In genomic region chr2:58486441-58487278, GRCm38 (mm10) we compare ENCODE assay signal across 12 mouse cellular contexts. TPM values are rescaled to one million over a fixed set of nuclear protein-coding genes. Genes with fewer than 3 reads are reported as not detected.
DNase-seq lines count a peak whose midpoint lies in the region; ATAC-seq and TF ChIP-seq lines count a peak whose summit lies in the region.
"Had no signal": no experiment of that assay in that cellular context is flagged by ENCODE, and none has a peak within 500 bp of the region (broad histone marks: within the 10 kb centered on the region; RNA-seq: fewer than 3 reads in every experiment).

No protein-coding gene starts in this region.

- peak overlapping the region; percentile 56; the same call in 1 of the 2 replicates for H3K27ac ChIP-seq in heart, embryonic 10.5 days
- peak overlapping the region; percentile 59; the same call in 1 of the 2 replicates for H3K27ac ChIP-seq in neural tube, embryonic 13.5 days (replicated peaks)
- no peak overlapping the region for H3K27ac ChIP-seq in limb, embryonic 14.5 days (replicated peaks; ENCODE audit: low read depth, low read length)
- H3K27ac ChIP-seq in stomach, postnatal 0 days (replicated peaks) = peak overlapping the region; percentile 81

- peak; percentile 26; the same call in 1 of the 2 replicates for ATAC-seq in neural tube, embryonic 13.5 days (ENCODE audit: low read depth)
- ATAC-seq in limb, embryonic 14.5 days (ENCODE audit: low FRiP score, low read depth) = no peak
- no peak for ATAC-seq in stomach, postnatal 0 days (ENCODE audit: low FRiP score, low TSS enrichment)
- ATAC-seq: liver, postnatal 0 days had no signal

- WGBS in heart, embryonic 10.5 days = 70% methylated on average over 14 of the region's 14 CpGs
- 65% methylated on average over 14 of the region's 14 CpGs for WGBS in neural tube, embryonic 13.5 days
- 28% methylated on average over 14 of the region's 14 CpGs for WGBS in limb, embryonic 14.5 days
- WGBS in stomach, postnatal 0 days = 44% methylated on average over 14 of the region's 14 CpGs

- no peak overlapping the region for H3K4me2 ChIP-seq in neural tube, embryonic 13.5 days
- H3K4me2 ChIP-seq in limb, embryonic 14.5 days (replicated peaks; ENCODE audit: low read depth, low read length, severe bottlenecking) = no peak overlapping the region
- no peak overlapping the region for H3K4me2 ChIP-seq in stomach, postnatal 0 days (replicated peaks; ENCODE audit: low read depth)

- TF ChIP-seq POLR2A in limb, embryonic 14.5 days (IDR thresholded peaks at IDR 0.05; ENCODE audit: borderline replicate concordance, extremely low read depth, insufficient read depth, insufficient read length) = no peak

- no peak overlapping the region for H3K4me3 ChIP-seq in heart, embryonic 10.5 days
- no peak overlapping the region for H3K4me3 ChIP-seq in neural tube, embryonic 13.5 days
- no peak overlapping the region for H3K4me3 ChIP-seq in limb, embryonic 14.5 days (replicated peaks; ENCODE audit: low read length)
- no peak overlapping the region for H3K4me3 ChIP-seq in stomach, postnatal 0 days (ENCODE audit: low read depth, low read length)

- no peaks in the 10 kb centered on the region for H3K9me3 ChIP-seq in heart, embryonic 10.5 days
- no peaks in the 10 kb centered on the region for H3K9me3 ChIP-seq in neural tube, embryonic 13.5 days
- H3K9me3 ChIP-seq in limb, embryonic 14.5 days (ENCODE audit: control insufficient read depth, low read length) = no peaks in the 10 kb centered on the region
- H3K9me3 ChIP-seq in stomach, postnatal 0 days (ENCODE audit: control insufficient read depth, low read length) = no peaks in the 10 kb centered on the region

- H3K4me1 ChIP-seq in heart, embryonic 10.5 days = peaks cover 64% of the 10 kb centered on the region
- H3K4me1 ChIP-seq in neural tube, embryonic 13.5 days (replicated peaks) = peaks cover 34% of the 10 kb centered on the region
- H3K4me1 ChIP-seq in limb, embryonic 14.5 days (ENCODE audit: control insufficient read depth, insufficient read depth, low read length) = peaks cover 35% of the 10 kb centered on the region
- H3K4me1 ChIP-seq in stomach, postnatal 0 days (replicated peaks; ENCODE audit: control insufficient read depth, insufficient read depth) = peaks cover 17% of the 10 kb centered on the region

- no peak overlapping the region for H3K9ac ChIP-seq in neural tube, embryonic 13.5 days
- peak overlapping the region; percentile 21; the same call in 1 of the 2 replicates for H3K9ac ChIP-seq in limb, embryonic 14.5 days (ENCODE audit: low read depth, low read length, severe bottlenecking)
- no peak overlapping the region for H3K9ac ChIP-seq in stomach, postnatal 0 days (ENCODE audit: low read length)
- H3K9ac ChIP-seq: liver, postnatal 0 days had no signal

- no peak for DNase-seq in heart, embryonic 10.5 days (ENCODE audit: low spot score)
- DNase-seq in heart, adult 9 months (ENCODE audit: low spot score in 2 of 2) = no peak
- no peak for DNase-seq in neural tube, embryonic 10.5 days (ENCODE audit: extremely low spot score, low spot score)
- peak; percentile 27 for DNase-seq in limb, embryonic 14.5 days (ENCODE audit: low spot score)
- DNase-seq in stomach, postnatal 0 days (ENCODE audit: low spot score) = no peak
- DNase-seq in layer of hippocampus, postnatal 36 days = no peak
- DNase-seq in cerebellum, adult 18-20 months = no peak
- DNase-seq: cerebellum, adult 9-11 months; liver, postnatal 0 days had no signal

- H3K36me3 ChIP-seq in heart, embryonic 10.5 days = no peaks in the 10 kb centered on the region
- H3K36me3 ChIP-seq in neural tube, embryonic 13.5 days = no peaks in the 10 kb centered on the region
- no peaks in the 10 kb centered on the region for H3K36me3 ChIP-seq in limb, embryonic 14.5 days (ENCODE audit: control insufficient read depth, insufficient read depth, low read length)
- no peaks in the 10 kb centered on the region for H3K36me3 ChIP-seq in stomach, postnatal 0 days (ENCODE audit: control insufficient read depth, insufficient read depth, low read length)

- no peak for TF ChIP-seq EP300 in stomach, postnatal 0 days (optimal IDR thresholded peaks at IDR 0.05)

- TF ChIP-seq CTCF in stomach, postnatal 0 days (IDR thresholded peaks at IDR 0.05; ENCODE audit: low read depth) = no peak

- H3K27me3 ChIP-seq in heart, embryonic 10.5 days (ENCODE audit: insufficient read depth, poor library complexity, severe bottlenecking) = no peaks in the 10 kb centered on the region
- H3K27me3 ChIP-seq in neural tube, embryonic 13.5 days = no peaks in the 10 kb centered on the region
- no peaks in the 10 kb centered on the region for H3K27me3 ChIP-seq in limb, embryonic 14.5 days (ENCODE audit: control insufficient read depth, insufficient read depth, low read length)
- no peaks in the 10 kb centered on the region for H3K27me3 ChIP-seq in stomach, postnatal 0 days (ENCODE audit: control insufficient read depth, insufficient read depth, low read length)

RNA-seq across cellular contexts. Expression of gene Gm17409, which starts 16.7 kb away (rescaled TPM):
- not detected in 2 replicates for polyA plus RNA-seq in heart, embryonic 10.5 days (2016; fragmentation: Nextera tagmentation; extraction: Ambion mirVana)
- not detected in 2 replicates for polyA plus RNA-seq in neural tube, embryonic 13.5 days (2015; fragmentation: Nextera tagmentation; extraction: Ambion mirVana)
- polyA plus RNA-seq in limb, embryonic 14.5 days (2012; rRNA removed) = not detected in 2 replicates
- polyA plus RNA-seq in limb, embryonic 14.5 days (2014; fragmentation: Nextera tagmentation; extraction: Ambion mirVana) = not detected in 2 replicates
- polyA plus RNA-seq in stomach, postnatal 0 days (2015; fragmentation: Nextera tagmentation; extraction: Ambion mirVana) = not detected in 2 replicates
- total RNA-seq in layer of hippocampus, postnatal 36 days (2021) = not detected
- total RNA-seq: gastrocnemius, adult 18-20 months had no signal
- polyA plus RNA-seq: large intestine, adult 2 months; liver, postnatal 0 days had no signal
